Mouse (Mus musculus) kidney, postnatal 0 days (tissue): ENCODE data around the gene AU015836. TPM values are rescaled to one million over a fixed set of nuclear protein-coding genes. Genes with fewer than 3 reads are reported as not detected.
"Not testable (repeated sequence)": the region's sequence is repeated elsewhere in the genome, so short reads cannot be mapped to it uniquely, and the experiment has no call there.

Experiments
- ATAC-seq: fragments of 200-750 bp; cut with Nextera tagmentation; replicated peaks from 2 replicates; pipeline ENCODE4 v1.8.0; 2017; ENCODE audit warnings: low read depth, moderate number of reproducible peaks, moderate TSS enrichment, moderate library complexity; ENCODE audit not compliant: low FRiP score
- DNase-seq: peaks from one replicate; pipeline ENCODE4 v3.0.0-alpha.2; 2016; ENCODE audit warnings: low spot score
- H3K27ac ChIP-seq: fragments of 300-500 bp; sonication (generic); 2 replicates; pipeline ENCODE4 v1.5.1; 2014; ENCODE audit warnings: mild to moderate bottlenecking
- H3K27me3 ChIP-seq: fragments of 300-500 bp; sonication (generic); 2 replicates; pipeline ENCODE4 v1.6.1; 2014; ENCODE audit warnings: low read length, mixed read lengths; ENCODE audit not compliant: insufficient read depth
- H3K36me3 ChIP-seq: fragments of 300-500 bp; sonication (generic); 2 replicates; pipeline ENCODE4 v1.6.1; 2014; ENCODE audit warnings: low read length, mixed read lengths; ENCODE audit not compliant: insufficient read depth
- H3K4me1 ChIP-seq: fragments of 300-500 bp; sonication (generic); replicated peaks from 2 replicates; pipeline ENCODE4 v1.6.1; 2014; ENCODE audit warnings: antibody characterized with exemption, low read length, mixed read lengths; ENCODE audit not compliant: insufficient read depth
- H3K4me2 ChIP-seq: fragments of 300-500 bp; sonication (generic); 2 replicates; pipeline ENCODE4 v1.6.1; 2014; ENCODE audit warnings: mild to moderate bottlenecking, low read length, moderate library complexity, mixed read lengths
- H3K4me3 ChIP-seq: fragments of 300-500 bp; sonication (generic); replicated peaks from 2 replicates; pipeline ENCODE4 v1.5.1; 2014; ENCODE audit warnings: low read depth, low read length
- H3K9ac ChIP-seq: fragments of 300-500 bp; sonication (generic); 2 replicates; pipeline ENCODE4 v1.6.1; 2014; ENCODE audit warnings: low read depth, low read length
- H3K9me3 ChIP-seq: fragments of 300-500 bp; sonication (generic); replicated peaks from 2 replicates; pipeline ENCODE4 v1.6.1; 2016; ENCODE audit warnings: low read length, inconsistent platforms, mixed read lengths
- CTCF ChIP-seq: IDR thresholded peaks from 2 replicates; pipeline ENCODE4 v1.5.1; 2016; ENCODE audit warnings: antibody characterized with exemption, low read depth, mild to moderate bottlenecking, moderate library complexity
- WGBS: fragments of 180-500 bp; shearing (Covaris S2); extraction: QIAGEN DNeasy Blood & Tissue Kit; methylation state at CpG from one replicate; pipeline ENCODE4 v1.1.7; 2014; 5-methylcytosine and 5-hydroxymethylcytosine counted together
- polyA plus RNA-seq: library from polyadenylated mRNA; unstranded; fragments of >200 nt; fragmentation: Nextera tagmentation; extraction: Ambion mirVana; gene quantifications from 2 replicates; pipeline ENCODE4 v1.2.1, GENCODE M21; 2015

The AU015836 gene
- polyA plus RNA-seq, 1 experiment from 2014 or later = 0.13 TPM

- Histone ChIP-seq H3K36me3 (no peaks in the 10 kb centered on the region), H3K27me3 (no peaks in the 10 kb centered on the region; the same call in 1 of the 2 replicates), H3K4me1 (no peaks in the 10 kb centered on the region), H3K27ac (no peak overlapping the region), H3K4me3 (no peak overlapping the region), H3K4me2 (no peak overlapping the region), H3K9me3 (no peaks in the 10 kb centered on the region), H3K9ac (no peak overlapping the region)
- ATAC-seq = no peak
- WGBS = 90% methylated on average over 26 of the region's 26 CpGs
- no peak for DNase-seq
- no peak for TF ChIP-seq CTCF
Observed at GRCm38 (mm10) chrX:93980341-93980740, 11.9 kb downstream of the AU015836 start.

- ATAC-seq (no peak), DNase-seq (no peak)
- Histone ChIP-seq H3K9me3 (no peaks in the 10 kb centered on the region), H3K4me1 (no peaks in the 10 kb centered on the region), H3K27ac (no peak overlapping the region), H3K9ac (no peak overlapping the region), H3K4me2 (no peak overlapping the region), H3K36me3 (no peaks in the 10 kb centered on the region), H3K27me3 (no peaks in the 10 kb centered on the region; the same call in 1 of the 2 replicates), H3K4me3 (no peak overlapping the region)
- no peak for TF ChIP-seq CTCF
- WGBS = 85% methylated on average over 3 of the region's 3 CpGs
Observed at GRCm38 (mm10) chrX:93982193-93982592, 13.7 kb downstream of the AU015836 start.

GRCm38 (mm10) chrX:93985096-93985495 lies 16.6 kb downstream of the AU015836 start:
- not testable (repeated sequence) for ATAC-seq, H3K27ac ChIP-seq, H3K4me3 ChIP-seq, H3K9ac ChIP-seq, H3K4me1 ChIP-seq, H3K36me3 ChIP-seq, H3K4me2 ChIP-seq, H3K27me3 ChIP-seq, DNase-seq, H3K9me3 ChIP-seq
- 73% methylated on average over 2 of the region's 3 CpGs for WGBS

GRCm38 (mm10) chrX:94006991-94007390 lies 38.5 kb downstream of the AU015836 start:
- H3K4me1 ChIP-seq = no peaks in the 10 kb centered on the region
- no peaks in the 10 kb centered on the region for H3K9me3 ChIP-seq
- H3K4me3 ChIP-seq = no peak overlapping the region
- TF ChIP-seq CTCF = no peak
- no peak overlapping the region for H3K27ac ChIP-seq
- no peak overlapping the region for H3K4me2 ChIP-seq
- H3K9ac ChIP-seq = no peak overlapping the region
- no peak for ATAC-seq
- no peaks in the 10 kb centered on the region for H3K36me3 ChIP-seq
- H3K27me3 ChIP-seq = no peaks in the 10 kb centered on the region
- WGBS = 86% methylated on average over 3 of the region's 3 CpGs
- DNase-seq = no peak

GRCm38 (mm10) chrX:94009442-94009841 lies 41.0 kb downstream of the AU015836 start:
- H3K4me2 ChIP-seq = no peak overlapping the region
- no peak overlapping the region for H3K9ac ChIP-seq
- H3K9me3 ChIP-seq = no peaks in the 10 kb centered on the region
- no peaks in the 10 kb centered on the region for H3K36me3 ChIP-seq
- no peaks in the 10 kb centered on the region for H3K27me3 ChIP-seq
- no peak overlapping the region for H3K4me3 ChIP-seq
- no peak overlapping the region for H3K27ac ChIP-seq
- no peak for TF ChIP-seq CTCF
- no peak for ATAC-seq
- no peak for DNase-seq
- no peaks in the 10 kb centered on the region for H3K4me1 ChIP-seq
- 86% methylated on average over 3 of the region's 3 CpGs for WGBS

GRCm38 (mm10) chrX:94011656-94012173 lies 43.3 kb downstream of the AU015836 start:
- WGBS = 77% methylated on average over 7 of the region's 7 CpGs
- ATAC-seq = no peak
- Histone ChIP-seq H3K4me3 (no peak overlapping the region), H3K4me2 (no peak overlapping the region), H3K27me3 (no peaks in the 10 kb centered on the region), H3K4me1 (no peaks in the 10 kb centered on the region), H3K27ac (no peak overlapping the region), H3K9ac (no peak overlapping the region), H3K9me3 (no peaks in the 10 kb centered on the region), H3K36me3 (no peaks in the 10 kb centered on the region)
- no peak for TF ChIP-seq CTCF
- DNase-seq = no peak
